Mouse (Mus musculus): ENCODE measurements at regions not wholly inside any gene's neighbourhood (a gene's known extent, or its start where the extent isn't known, plus 50 kb on each side); places are given as distances from the start of the nearest gene placed in this dataset.

GRCm38 (mm10) chr7:137963470-137964095 lies 433.9 kb downstream of the Tcerg1l start:
- Histone ChIP-seq H3K27me3 (ENCODE audit: control insufficient read depth, insufficient read depth, insufficient read length) (no peaks in the 10 kb centered on the region), H3K4me3 (ENCODE audit: insufficient read depth, poor library complexity, severe bottlenecking) (no peak overlapping the region), H3ac (ENCODE audit: control insufficient read depth, insufficient read length, low read depth) (no peak overlapping the region), H3K79me2 (ENCODE audit: control insufficient read depth, insufficient read depth) (no peaks in the 10 kb centered on the region), H3K79me3 (ENCODE audit: low read depth) (no peaks in the 10 kb centered on the region), H3K36me3 (ENCODE audit: control insufficient read depth, insufficient read depth) (no peaks in the 10 kb centered on the region)
- TF ChIP-seq CTCF (IDR thresholded peaks at IDR 0.05; ENCODE audit: control insufficient read depth, insufficient read depth, insufficient read length) (no peak), USF1 (IDR thresholded peaks at IDR 0.05; ENCODE audit: low read depth) (no peak), CEBPB (IDR thresholded peaks at IDR 0.05; ENCODE audit: low read depth) (no peak), MYOD1 (IDR thresholded peaks at IDR 0.05; ENCODE audit: control insufficient read depth, insufficient read length, low read depth) (no peak), MYOG (IDR thresholded peaks at IDR 0.05; ENCODE audit: control insufficient read depth, extremely low read depth, insufficient read length) (no peak), FOSL1 (IDR thresholded peaks at IDR 0.05; ENCODE audit: insufficient read depth, low read length, poor library complexity, severe bottlenecking) (no peak), MAX (IDR thresholded peaks at IDR 0.05) (no peak)

- no peaks in the 10 kb centered on the region for H3K27me3 ChIP-seq (ENCODE audit: control insufficient read depth, insufficient read depth, insufficient read length)
- H3K36me3 ChIP-seq (ENCODE audit: control insufficient read depth, insufficient read depth) = no peaks in the 10 kb centered on the region
- H3ac ChIP-seq (ENCODE audit: control insufficient read depth, insufficient read length, low read depth) = no peak overlapping the region
- no peak for TF ChIP-seq FOSL1 (IDR thresholded peaks at IDR 0.05; ENCODE audit: insufficient read depth, low read length, poor library complexity, severe bottlenecking)
- no peak for TF ChIP-seq CEBPB (IDR thresholded peaks at IDR 0.05; ENCODE audit: low read depth)
- no peak for TF ChIP-seq MYOD1 (IDR thresholded peaks at IDR 0.05; ENCODE audit: control insufficient read depth, insufficient read length, low read depth)
- TF ChIP-seq MYOG (IDR thresholded peaks at IDR 0.05; ENCODE audit: control insufficient read depth, extremely low read depth, insufficient read length) = no peak
- TF ChIP-seq CTCF (IDR thresholded peaks at IDR 0.05; ENCODE audit: control insufficient read depth, insufficient read depth, insufficient read length) = no peak
- no peak for TF ChIP-seq MAX (IDR thresholded peaks at IDR 0.05)
- no peak for TF ChIP-seq USF1 (IDR thresholded peaks at IDR 0.05; ENCODE audit: low read depth)
- H3K79me2 ChIP-seq (ENCODE audit: control insufficient read depth, insufficient read depth) = no peaks in the 10 kb centered on the region
- H3K79me3 ChIP-seq (ENCODE audit: low read depth) = no peaks in the 10 kb centered on the region
- no peak overlapping the region for H3K4me3 ChIP-seq (ENCODE audit: insufficient read depth, poor library complexity, severe bottlenecking)
Measured at GRCm38 (mm10) chr7:137974705-137975104, 422.8 kb downstream of the Tcerg1l start.

- H3ac ChIP-seq (ENCODE audit: control insufficient read depth, insufficient read length, low read depth) = no peak overlapping the region
- H3K27me3 ChIP-seq (ENCODE audit: control insufficient read depth, insufficient read depth, insufficient read length) = no peaks in the 10 kb centered on the region
- H3K79me2 ChIP-seq (ENCODE audit: control insufficient read depth, insufficient read depth) = no peaks in the 10 kb centered on the region
- no peak for TF ChIP-seq MYOD1 (IDR thresholded peaks at IDR 0.05; ENCODE audit: control insufficient read depth, insufficient read length, low read depth)
- no peak for TF ChIP-seq USF1 (IDR thresholded peaks at IDR 0.05; ENCODE audit: low read depth)
- TF ChIP-seq CTCF (IDR thresholded peaks at IDR 0.05; ENCODE audit: control insufficient read depth, insufficient read depth, insufficient read length) = no peak
- TF ChIP-seq MAX (IDR thresholded peaks at IDR 0.05) = no peak
- TF ChIP-seq MYOG (IDR thresholded peaks at IDR 0.05; ENCODE audit: control insufficient read depth, extremely low read depth, insufficient read length) = no peak
- TF ChIP-seq FOSL1 (IDR thresholded peaks at IDR 0.05; ENCODE audit: insufficient read depth, low read length, poor library complexity, severe bottlenecking) = no peak
- no peak for TF ChIP-seq CEBPB (IDR thresholded peaks at IDR 0.05; ENCODE audit: low read depth)
- no peak overlapping the region for H3K4me3 ChIP-seq (ENCODE audit: insufficient read depth, poor library complexity, severe bottlenecking)
- H3K36me3 ChIP-seq (ENCODE audit: control insufficient read depth, insufficient read depth) = no peaks in the 10 kb centered on the region
- no peaks in the 10 kb centered on the region for H3K79me3 ChIP-seq (ENCODE audit: low read depth)
Measured at GRCm38 (mm10) chr7:137977527-137977926, 420.0 kb downstream of the Tcerg1l start.

GRCm38 (mm10) chr7:137979361-137979760 lies 418.2 kb downstream of the Tcerg1l start:
- H3K4me3 ChIP-seq (ENCODE audit: insufficient read depth, poor library complexity, severe bottlenecking) = no peak overlapping the region
- H3K79me3 ChIP-seq (ENCODE audit: low read depth) = no peaks in the 10 kb centered on the region
- H3K79me2 ChIP-seq (ENCODE audit: control insufficient read depth, insufficient read depth) = no peaks in the 10 kb centered on the region
- no peak for TF ChIP-seq FOSL1 (IDR thresholded peaks at IDR 0.05; ENCODE audit: insufficient read depth, low read length, poor library complexity, severe bottlenecking)
- TF ChIP-seq CTCF (IDR thresholded peaks at IDR 0.05; ENCODE audit: control insufficient read depth, insufficient read depth, insufficient read length) = no peak
- no peak for TF ChIP-seq MYOG (IDR thresholded peaks at IDR 0.05; ENCODE audit: control insufficient read depth, extremely low read depth, insufficient read length)
- TF ChIP-seq CEBPB (IDR thresholded peaks at IDR 0.05; ENCODE audit: low read depth) = no peak
- TF ChIP-seq MAX (IDR thresholded peaks at IDR 0.05) = no peak
- no peak for TF ChIP-seq USF1 (IDR thresholded peaks at IDR 0.05; ENCODE audit: low read depth)
- no peak for TF ChIP-seq MYOD1 (IDR thresholded peaks at IDR 0.05; ENCODE audit: control insufficient read depth, insufficient read length, low read depth)
- H3ac ChIP-seq (ENCODE audit: control insufficient read depth, insufficient read length, low read depth) = no peak overlapping the region
- no peaks in the 10 kb centered on the region for H3K36me3 ChIP-seq (ENCODE audit: control insufficient read depth, insufficient read depth)
- H3K27me3 ChIP-seq (ENCODE audit: control insufficient read depth, insufficient read depth, insufficient read length) = no peaks in the 10 kb centered on the region

- no peaks in the 10 kb centered on the region for H3K79me2 ChIP-seq (ENCODE audit: control insufficient read depth, insufficient read depth)
- H3K27me3 ChIP-seq (ENCODE audit: control insufficient read depth, insufficient read depth, insufficient read length) = no peaks in the 10 kb centered on the region
- no peak overlapping the region for H3ac ChIP-seq (ENCODE audit: control insufficient read depth, insufficient read length, low read depth)
- no peaks in the 10 kb centered on the region for H3K79me3 ChIP-seq (ENCODE audit: low read depth)
- H3K4me3 ChIP-seq (ENCODE audit: insufficient read depth, poor library complexity, severe bottlenecking) = no peak overlapping the region
- TF ChIP-seq FOSL1 (IDR thresholded peaks at IDR 0.05; ENCODE audit: insufficient read depth, low read length, poor library complexity, severe bottlenecking) (no peak), MAX (IDR thresholded peaks at IDR 0.05) (no peak), USF1 (IDR thresholded peaks at IDR 0.05; ENCODE audit: low read depth) (no peak), CEBPB (IDR thresholded peaks at IDR 0.05; ENCODE audit: low read depth) (no peak), CTCF (IDR thresholded peaks at IDR 0.05; ENCODE audit: control insufficient read depth, insufficient read depth, insufficient read length) (no peak), MYOD1 (IDR thresholded peaks at IDR 0.05; ENCODE audit: control insufficient read depth, insufficient read length, low read depth) (no peak), MYOG (IDR thresholded peaks at IDR 0.05; ENCODE audit: control insufficient read depth, extremely low read depth, insufficient read length) (no peak)
- no peaks in the 10 kb centered on the region for H3K36me3 ChIP-seq (ENCODE audit: control insufficient read depth, insufficient read depth)
Measured at GRCm38 (mm10) chr7:138005806-138006205, 391.7 kb downstream of the Tcerg1l start.

All from C2C12 (cell line).